Mouse (Mus musculus) kidney, adult 9 months (tissue): Measurements from ENCODE around the gene 1700024G13Rik.

Experiments
- DNase-seq: peaks from one replicate; pipeline ENCODE4 v3.0.0; 2022

1700024G13Rik gene

GRCm38 (mm10) chr14:32327366-32327765 is 60.8 kb downstream of the 1700024G13Rik start:
- DNase-seq: no peak
